ENCODE assay signal across 24 mouse cellular contexts in the genomic region with DNA sequence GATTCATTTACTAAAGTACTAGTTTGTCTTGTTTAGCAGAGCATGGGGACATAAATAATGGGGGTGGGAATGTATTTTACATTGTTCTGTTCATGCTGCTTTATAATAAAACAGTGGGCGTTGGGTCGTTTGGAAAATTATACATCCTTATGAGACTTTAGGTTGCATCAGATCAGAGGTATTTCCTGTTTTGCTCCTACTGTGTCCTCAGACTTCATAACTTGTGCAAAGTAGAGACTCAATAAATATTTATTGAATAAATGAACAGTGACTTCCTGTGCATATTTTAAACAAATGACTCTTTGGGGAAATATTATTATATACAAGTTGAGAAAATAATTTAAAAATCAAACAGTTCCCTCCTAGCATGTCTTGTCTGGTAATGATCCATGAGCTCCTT.
"Had no signal": no experiment of that assay in that cellular context is flagged by ENCODE, and none has a peak within 500 bp of the region (broad histone marks: within the 10 kb centered on the region; RNA-seq: fewer than 3 reads in every experiment).

No protein-coding gene starts in this region.

- H3K4me3 ChIP-seq: gastrocnemius, adult 2 months; heart, embryonic 10.5 days; heart, embryonic 12.5 days; hindbrain, embryonic 13.5 days; hindbrain, embryonic 15.5 days; kidney, embryonic 15.5 days; limb, embryonic 13.5 days had no signal

- H3K36me3 ChIP-seq: heart, embryonic 10.5 days; heart, embryonic 12.5 days; hindbrain, embryonic 13.5 days; hindbrain, embryonic 15.5 days; kidney, embryonic 15.5 days; limb, embryonic 13.5 days had no signal

- H3K27me3 ChIP-seq: heart, embryonic 12.5 days; hindbrain, embryonic 13.5 days; hindbrain, embryonic 15.5 days; kidney, embryonic 15.5 days; limb, embryonic 13.5 days had no signal

- DNase-seq: forebrain, postnatal 0 days; gastrocnemius, adult 2 months; gastrocnemius, postnatal 10 days; gastrocnemius, postnatal 25 days; heart, adult 18-20 months; heart, postnatal 10 days; heart, postnatal 36 days; kidney, adult 11 months; kidney, adult 2 months; kidney, adult 9 months; kidney, postnatal 14 days; kidney, postnatal 36 days; layer of hippocampus, adult 9-11 months; layer of hippocampus, postnatal 36 days; left cerebral cortex, postnatal 4 days had no signal

- H3K27ac ChIP-seq: gastrocnemius, adult 2 months; heart, embryonic 10.5 days; hindbrain, embryonic 13.5 days; hindbrain, embryonic 15.5 days; hindbrain, postnatal 0 days; kidney, embryonic 15.5 days; kidney, postnatal 0 days; limb, embryonic 13.5 days had no signal

- H3K9ac ChIP-seq: forebrain, postnatal 0 days; heart, embryonic 12.5 days; hindbrain, embryonic 13.5 days; hindbrain, embryonic 15.5 days; kidney, embryonic 15.5 days; limb, embryonic 13.5 days had no signal

- H3K9me3 ChIP-seq: heart, embryonic 10.5 days; heart, embryonic 12.5 days; hindbrain, embryonic 13.5 days; hindbrain, embryonic 15.5 days; kidney, embryonic 15.5 days; limb, embryonic 13.5 days had no signal

- H3K4me1 ChIP-seq: heart, embryonic 10.5 days; heart, embryonic 12.5 days; hindbrain, embryonic 15.5 days; kidney, embryonic 15.5 days had no signal

- H3K4me2 ChIP-seq: heart, embryonic 12.5 days; hindbrain, embryonic 13.5 days; hindbrain, embryonic 15.5 days; kidney, embryonic 15.5 days; limb, embryonic 13.5 days had no signal

- ATAC-seq: forebrain, postnatal 0 days; hindbrain, postnatal 0 days; intestine, embryonic 16.5 days had no signal
